Mouse (Mus musculus) v-Abl transformed pro-B cells (cell line): Measurements from ENCODE around the gene Rilp.

Experiments
- in situ Hi-C, 2 experiments: fragments of 400-800 bp; cut with MboI; formaldehyde crosslinking; loops; one replicate each; pipeline ENCODE4 v1.15.1; 2025; ENCODE audit not compliant: unreplicated experiment in 2 of 2

The Rilp gene

DNA sequence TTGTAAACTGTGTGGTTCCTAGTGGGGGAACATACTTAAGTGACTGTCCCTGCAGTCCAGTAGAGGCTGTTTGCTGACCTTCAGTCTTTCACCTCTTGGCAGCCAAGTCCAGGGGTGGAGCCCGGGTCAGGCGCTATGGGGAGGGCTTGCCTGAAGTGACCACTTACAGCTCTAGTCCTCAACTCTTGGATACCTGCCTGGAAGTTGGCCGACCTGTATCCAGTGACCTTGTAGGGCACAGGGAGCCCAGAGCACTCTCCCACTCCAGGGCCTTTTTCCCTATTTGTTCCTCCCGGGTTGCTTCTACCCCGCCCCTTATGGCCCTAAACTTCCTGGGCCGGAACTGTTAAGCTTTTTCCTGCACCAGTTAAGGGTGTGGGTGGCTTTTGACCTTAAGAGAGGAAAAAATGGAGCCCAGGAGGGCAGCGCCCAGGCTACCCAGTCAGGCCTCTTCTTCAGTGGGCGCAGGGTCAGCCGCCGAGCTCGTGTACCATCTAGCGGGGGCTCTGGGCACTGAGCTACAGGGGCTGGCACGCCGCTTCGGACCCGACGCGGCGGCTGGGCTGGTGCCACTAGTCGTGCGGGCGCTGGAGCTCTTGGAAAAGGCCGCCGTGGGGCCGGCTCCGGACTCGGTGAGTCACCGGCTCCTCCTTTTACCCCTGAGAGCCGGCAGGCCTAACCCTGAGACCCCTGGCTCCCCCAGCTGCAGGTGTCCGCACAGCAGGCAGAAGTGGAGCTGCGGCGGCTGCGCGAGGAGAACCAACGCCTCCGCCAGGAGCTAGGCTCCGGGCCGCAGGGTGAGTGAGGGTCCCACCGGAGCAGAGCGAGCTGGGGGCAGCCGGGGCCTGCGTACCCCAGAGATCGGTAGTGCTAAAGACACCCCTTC is at the start of gene Rilp:
Rilp (plus strand) TSS at position 354 of the 886 bp plus-strand sequence.
- in situ Hi-C loops = loop anchor here in 1 of 2 experiments (25.0 kb wide), 1 partner anchor 402 kb away; no protein-coding TSS in a partner anchor

DNA sequence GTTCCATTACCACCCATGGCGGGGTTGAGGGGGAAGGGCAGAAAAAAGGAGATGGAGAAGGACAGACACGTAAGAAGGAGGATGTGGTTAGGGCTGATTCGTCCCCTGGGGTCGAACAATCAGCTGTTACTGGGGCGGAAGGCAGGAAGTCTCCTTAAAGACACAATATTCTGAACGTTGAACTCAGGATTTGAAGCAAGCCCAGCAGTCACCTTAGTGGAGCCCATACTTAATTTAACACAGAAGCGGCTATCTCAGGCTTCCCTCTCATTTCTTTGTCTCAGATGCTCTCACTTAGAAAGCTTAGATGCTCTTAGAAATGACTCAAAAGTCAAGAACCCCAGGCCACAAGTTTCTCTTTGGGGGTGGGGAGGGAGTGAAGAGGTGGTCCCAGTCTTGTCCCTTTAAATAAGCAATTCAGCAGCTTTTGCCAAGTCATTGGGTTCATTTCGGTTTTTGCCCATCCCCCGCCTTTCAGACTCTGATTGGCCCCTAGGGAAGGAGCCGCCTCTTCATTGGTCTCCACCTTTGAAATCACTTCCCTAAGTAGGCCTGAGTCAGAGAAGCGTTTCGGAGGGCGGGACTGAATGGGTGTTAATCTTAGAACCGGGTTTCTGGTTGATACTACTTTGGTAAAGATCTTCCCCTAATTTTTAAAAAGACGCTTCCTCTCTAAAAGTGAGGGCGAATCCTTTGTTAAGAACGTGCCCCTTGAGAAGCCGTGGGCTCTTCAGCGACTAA is 49.6 kb upstream of the Rilp start:
- in situ Hi-C loops = no loop called here

DNA sequence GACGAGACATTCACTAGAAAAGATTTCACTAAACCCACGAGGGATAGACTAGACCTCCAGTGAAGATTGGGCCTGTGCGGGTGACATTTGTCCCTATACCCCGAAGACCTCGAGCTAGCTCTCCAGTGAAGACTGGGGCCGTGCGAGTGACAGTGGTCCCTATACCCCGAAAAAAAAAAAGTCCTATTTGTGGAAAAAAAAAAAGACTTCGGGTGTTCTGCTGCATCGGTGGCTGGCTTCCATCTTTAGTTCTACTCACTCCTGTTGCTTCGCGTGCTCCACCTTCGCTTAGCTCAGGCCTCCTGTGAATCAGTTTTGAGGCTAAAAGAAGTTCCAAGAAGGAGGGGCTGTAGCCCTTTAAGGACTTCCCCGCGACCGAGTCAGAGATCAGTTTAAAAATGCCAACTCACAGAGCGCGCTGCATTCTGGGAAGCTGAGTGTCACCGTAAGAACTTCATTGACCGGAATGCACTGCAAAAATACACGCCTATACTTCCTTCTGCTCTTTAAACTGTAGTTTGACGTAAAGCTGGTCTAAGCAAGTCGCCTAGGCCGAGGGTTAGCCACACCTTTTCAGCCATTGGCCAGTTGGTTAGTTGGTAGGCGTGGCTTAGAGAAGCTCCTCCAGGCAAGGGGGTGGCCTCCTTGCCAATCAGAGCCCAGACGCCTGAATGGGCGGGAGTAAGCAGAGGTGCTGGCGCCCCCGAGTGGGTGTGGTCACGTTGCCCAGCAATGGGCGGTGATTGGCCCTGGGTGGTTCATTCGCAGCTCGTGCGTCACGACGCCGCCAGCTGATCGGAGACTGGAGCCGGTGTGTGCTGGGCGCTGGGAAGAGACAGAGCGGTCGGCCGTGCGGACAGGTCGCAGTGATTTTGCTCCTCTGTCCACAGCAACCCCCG is 48.8 kb upstream of the Rilp start, which contains the start of gene Tlcd2:
Tlcd2 (plus strand) TSS at position 872 of the 899 bp plus-strand sequence.
- in situ Hi-C loops = no loop called here

DNA sequence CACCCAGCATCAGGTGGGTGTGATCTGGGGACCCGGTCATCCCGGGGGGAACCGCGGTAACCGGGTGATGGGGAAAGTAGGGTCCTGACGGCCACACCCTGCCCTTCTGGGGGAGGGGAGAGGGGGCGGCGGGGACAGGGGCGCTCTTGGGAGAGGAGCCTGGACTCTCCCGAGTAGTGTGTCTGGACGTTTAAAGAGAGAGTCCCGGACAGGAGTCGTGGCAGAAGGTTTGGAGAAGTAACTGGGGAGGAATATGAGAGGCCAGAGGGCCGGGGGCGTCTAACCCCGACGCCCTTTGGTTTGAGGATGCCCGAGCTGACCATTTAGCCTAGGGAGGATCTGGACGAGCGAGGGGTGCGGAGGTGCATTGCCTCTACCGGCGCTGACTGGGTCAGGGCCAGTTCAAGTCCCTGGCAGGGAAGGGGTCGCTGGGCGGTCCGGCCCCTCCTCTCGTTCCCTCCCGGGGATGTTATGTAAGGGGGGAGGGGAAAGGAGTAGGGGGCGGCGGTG is 48.1 kb upstream of the Rilp start:
- in situ Hi-C loops = no loop called here

DNA sequence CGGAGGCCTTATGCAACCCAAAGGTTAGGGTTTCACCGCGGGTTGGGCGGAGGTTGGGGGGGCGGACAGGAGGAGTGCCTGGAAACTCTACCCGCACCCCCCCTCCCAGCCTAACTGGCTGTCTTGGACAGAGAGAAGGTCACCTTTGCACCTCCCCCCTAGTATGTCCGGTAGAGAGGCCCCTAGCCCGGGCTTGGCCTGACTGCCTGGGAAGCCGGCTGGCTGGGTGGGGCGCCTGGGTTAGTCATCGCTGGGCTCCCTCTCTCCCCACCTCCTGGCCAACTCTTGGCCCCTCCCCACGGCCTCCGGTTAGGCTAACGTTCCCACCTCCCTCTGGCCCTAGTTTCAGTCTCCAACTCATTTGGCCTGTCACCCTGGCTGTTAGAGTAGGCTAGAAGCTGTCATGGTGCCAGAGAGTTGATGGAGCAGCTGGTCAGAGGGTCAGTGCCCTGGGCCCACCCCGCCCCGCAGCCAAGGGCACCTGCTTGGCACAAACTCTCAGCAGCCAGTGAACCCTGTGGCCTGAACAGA is 47.6 kb upstream of the Rilp start:
- in situ Hi-C loops = no loop called here

DNA sequence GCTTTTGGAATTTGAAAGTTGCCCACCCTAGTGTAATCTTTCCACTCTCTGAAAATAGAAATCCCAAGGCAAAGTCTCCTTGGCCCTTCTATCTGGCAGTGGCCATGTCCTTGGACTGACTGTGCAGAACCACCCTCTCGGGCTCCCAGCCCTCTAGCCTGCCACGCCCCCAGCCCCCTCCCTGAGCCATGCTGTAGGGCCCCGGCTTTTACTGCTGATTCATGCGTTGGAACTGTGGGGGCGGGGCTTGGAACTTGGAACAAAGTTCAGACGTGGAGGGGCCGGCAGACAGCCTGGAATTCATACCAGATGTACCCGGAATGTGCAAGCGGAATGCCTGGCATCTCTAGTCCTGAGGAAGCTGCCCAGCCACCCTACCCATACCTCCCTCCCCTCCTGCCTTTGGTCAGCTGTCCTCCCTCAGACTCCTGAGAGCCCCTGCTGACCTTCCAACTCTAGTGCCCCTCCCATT is 47.0 kb upstream of the Rilp start:
- in situ Hi-C loops = no loop called here

DNA sequence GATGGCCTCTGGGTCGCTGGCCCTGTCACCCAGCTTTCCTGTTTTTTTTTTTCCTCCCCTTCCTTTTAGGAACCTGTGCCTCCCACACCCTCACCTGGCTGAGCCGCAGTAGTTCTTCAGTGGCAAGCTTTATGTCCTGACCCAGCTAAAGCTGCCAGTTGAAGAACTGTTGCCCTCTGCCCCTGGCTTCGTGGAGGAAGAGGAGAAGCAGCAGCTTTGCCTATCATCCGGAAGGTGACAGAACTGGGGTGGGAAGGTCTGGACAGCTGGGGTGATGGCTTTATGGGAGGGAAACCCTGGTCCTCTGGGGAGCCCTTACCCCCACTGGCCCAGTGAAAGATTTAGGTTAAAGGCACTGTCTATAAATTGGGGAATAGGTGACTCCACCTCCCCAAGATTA is 46.3 kb upstream of the Rilp start:
- in situ Hi-C loops = no loop called here

DNA sequence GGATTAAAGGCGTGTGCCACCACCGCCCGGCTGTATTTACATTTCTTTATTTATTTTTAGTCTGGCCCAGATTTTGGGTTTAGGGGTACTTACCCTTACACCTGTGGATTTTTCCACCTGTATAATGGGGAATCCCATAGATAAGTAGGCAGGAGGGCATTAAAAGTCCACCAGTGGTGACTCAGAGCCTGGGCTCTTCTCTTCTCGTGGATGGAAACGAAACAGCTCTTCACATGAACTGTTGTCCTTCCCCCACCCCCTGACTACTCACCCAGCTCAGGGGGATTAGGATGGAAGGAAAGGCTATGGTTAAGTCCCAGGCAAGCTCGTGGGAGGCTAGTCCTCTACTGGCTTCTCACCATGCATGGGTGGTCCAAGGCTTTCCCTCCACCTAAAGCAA is 45.5 kb upstream of the Rilp start:
- in situ Hi-C loops = no loop called here

DNA sequence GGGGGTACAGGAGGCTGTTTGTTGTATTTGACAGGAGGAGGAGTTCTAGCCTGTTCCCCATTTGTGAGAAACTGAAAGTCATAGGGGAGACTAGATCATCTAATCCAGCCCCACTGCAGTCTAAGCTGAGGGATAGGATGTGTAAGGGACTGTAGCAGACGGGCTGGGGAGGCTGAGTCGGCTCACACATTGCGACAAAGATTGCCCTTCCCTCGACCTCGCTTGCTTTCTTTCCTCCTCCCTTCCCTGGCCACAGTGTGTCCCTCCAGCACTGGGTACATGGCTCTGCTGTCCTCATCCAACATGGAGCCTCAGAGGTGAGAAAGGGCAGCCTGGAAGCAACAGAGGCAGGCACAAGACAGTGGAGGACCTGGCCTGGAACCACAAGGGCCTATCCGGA is 44.8 kb upstream of the Rilp start:
- in situ Hi-C loops = no loop called here

DNA sequence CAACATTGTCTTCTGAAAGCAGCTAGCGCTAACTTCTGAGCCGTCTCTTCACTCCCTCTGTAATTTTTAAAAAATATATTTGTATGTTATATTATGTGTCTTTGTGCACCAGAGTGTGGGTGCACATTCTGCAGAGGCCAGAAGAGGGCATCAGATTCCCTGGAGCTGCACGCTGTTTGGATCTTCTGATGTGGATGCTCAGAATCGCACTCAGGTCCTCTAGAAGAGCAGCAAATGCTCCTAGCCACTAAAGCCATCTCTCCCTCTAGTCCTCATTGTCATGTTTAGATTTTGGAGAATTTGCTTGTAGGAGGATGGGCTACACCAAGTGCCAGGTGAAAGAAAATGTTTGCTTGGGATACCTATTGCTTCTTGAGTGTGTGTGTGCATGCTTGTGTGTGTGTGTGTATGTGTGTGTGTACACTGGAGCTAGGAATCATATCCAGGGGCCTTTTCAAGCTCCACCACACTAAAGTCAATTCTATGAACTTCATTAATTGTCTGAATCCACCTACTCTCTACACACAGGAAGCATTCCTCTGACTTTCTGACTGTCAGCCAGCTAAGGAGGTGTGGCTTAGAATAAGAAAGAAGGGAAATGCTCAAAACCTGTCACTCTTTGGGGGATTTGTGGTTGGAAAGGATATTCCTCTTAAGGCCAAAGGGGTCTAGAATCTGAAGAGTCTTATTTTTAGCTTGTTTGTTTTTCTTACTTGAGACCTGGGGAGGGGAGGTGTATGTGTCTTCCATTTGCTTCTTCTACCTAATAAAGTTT is 43.0 kb upstream of the Rilp start:
- in situ Hi-C loops = no loop called here

DNA sequence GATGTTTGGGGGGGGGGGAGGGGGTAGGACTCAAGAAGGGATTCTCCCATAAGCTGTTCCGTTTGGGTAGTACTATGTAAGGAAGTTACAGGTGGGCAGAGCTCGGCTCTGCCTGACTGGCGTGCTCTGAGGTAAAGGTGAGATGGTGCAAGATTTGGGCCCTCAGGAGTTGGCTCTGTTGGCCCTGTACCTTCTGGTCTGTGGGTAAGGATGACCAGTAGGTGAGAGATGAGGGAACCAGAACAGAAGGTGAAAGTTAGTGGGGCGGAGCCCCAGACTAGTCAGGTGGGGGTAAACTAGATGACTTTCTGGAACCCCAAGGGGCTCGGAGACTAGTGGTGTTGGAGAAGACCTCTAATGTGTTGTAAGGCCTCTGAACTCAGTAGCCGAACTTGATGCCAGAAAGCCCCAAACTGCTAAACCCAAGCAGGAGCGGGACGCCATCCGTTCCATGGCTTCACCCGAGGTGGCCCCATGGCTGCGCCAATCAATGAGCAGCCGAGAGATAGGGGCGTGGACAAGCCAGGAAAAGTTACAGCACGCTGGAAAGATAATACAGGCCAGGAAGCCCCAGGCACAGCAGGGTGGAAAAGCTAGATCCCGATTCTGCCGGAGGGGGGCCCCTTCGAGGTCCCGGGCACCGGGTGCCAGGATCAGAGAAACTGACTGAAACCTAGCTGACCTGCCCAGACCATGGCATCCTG is 42.2 kb upstream of the Rilp start:
- in situ Hi-C loops = no loop called here

DNA sequence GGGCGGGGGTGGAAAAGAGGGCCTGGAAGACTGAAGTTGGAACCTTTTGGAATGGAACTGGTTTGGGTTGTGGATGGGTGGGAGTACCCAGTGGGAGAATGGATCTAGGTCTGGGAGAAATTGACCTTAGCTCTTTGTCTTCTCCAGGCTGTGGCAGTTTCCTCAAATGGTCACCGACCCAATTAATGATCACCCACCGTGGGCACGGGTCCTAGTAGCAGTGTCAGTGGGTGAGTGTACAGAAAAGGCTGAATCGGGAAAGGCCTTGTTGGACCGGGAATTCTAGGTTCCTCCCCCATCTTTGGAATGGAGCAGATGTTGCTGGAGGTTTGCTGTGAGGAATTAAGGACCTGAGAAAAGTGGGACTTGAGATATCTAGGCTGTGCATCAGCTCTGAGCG is 41.5 kb upstream of the Rilp start:
- in situ Hi-C loops = no loop called here

DNA sequence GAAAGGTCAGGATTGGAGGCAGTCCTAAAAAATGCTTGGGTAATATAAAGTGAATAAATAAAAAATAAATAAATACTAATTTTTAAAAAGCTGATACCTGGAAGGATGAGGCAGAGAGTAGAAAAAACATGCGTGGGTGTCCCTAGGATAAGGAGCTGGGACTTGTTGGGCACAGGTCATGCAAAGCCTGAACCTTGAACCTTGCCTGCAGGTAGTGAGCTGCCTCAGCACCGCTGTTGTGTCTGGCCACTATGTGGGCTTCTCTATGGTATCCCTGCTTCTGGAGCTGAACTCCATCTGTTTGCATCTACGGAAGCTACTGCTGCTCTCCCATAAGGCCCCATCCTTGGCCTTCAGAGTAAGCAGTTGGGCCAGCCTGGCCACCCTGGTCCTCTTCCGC is 40.6 kb upstream of the Rilp start:
- in situ Hi-C loops = no loop called here

DNA sequence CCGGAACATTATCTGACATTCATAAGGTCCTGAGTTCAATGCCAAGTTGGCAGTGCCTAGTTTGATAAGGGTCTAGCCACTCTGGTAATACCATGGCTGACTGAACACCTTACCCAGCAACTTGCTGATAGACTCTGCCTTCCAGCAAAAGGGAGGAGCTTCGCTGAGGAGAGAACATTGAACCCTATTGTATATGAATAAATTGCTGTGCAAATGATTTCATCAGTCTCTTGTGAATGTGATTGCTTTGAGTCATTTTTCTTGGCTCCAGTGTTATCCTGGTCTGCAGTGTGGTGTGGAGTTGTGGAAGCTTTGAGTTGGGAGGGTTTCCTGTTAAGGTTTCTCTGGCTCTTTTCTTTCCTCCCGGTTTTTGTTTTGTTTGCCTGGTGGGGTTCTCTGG is 39.2 kb upstream of the Rilp start:
- in situ Hi-C loops = no loop called here

DNA sequence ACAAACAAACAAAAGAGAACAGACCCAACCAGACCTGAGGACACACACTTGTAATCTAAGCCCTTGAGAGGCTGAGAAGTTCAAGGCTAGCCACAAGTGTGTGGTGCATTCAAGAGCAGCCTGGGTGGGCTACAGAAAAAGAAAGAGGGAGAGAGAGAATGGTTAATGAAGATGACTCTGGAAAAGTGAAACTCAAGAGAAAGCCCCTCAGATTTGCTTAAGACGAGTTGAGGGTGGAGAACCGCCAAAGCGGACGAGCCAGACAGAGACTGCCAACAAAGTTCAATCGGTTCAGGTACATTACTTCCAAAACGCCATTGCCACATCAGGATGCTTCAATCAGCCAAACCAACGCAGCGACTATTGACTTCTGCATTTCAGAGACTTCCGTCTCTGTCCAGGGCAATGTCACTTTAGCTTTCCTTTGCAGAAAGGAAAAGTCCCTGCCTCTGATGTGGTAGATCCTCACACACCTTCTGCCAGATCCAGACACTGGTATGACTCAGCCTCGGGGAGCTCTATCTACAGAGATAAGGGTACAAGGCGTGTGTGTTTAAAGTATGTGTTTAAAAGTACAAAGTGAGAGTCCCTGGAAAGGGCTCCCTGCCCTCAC is 37.3 kb upstream of the Rilp start:
- in situ Hi-C loops = no loop called here

DNA sequence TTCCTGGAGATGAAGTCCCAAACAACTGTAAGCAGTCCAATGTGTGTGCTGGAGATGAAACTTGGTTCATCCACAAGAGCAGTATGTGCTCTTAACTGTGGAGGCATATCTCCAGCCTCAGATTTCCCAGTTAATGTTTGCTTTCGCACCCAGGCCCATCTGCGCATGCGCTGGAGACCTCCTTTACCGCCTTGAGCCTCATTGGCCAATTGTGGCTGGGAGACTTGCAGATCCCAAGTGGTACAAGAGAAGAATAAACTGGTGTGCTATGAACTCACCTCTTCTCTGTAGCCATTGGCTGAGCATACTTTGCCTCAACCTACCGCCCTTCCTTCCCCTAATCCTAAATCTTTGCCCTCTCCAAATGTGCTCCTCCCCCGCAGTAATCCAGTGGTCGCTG is 36.5 kb upstream of the Rilp start:
- in situ Hi-C loops = no loop called here

DNA sequence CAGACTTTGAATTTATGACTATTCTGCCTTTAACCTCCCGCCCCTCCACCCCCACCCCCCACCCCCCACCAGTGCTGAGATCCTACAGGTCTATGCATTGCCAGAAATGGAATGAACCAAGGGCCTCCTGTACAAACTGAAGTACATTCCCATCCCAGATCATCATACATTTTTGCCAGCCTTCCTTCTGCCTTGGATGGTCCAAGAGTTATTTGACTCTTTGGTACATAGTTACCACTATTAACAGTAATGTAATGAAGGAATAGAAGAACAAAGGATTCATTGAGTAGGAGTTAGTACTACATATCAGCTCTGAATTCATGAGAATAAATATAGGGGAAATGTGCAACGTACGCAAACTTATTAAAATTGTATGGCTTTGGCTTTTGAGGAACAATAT is 23.7 kb upstream of the Rilp start:
- in situ Hi-C loops = loop anchor here (5.0 to 25.0 kb wide), 3 partner anchors 34 to 299 kb away; partner anchors contain the start of genes Dph1 (in 1 of the 2), Ovca2 (in 1 of the 2), Rtn4rl1 (in 1 of the 2) and Wdr81 (in 1 of the 2)
